Mouse (Mus musculus): Measurements from ENCODE around the gene Rab28.

Gene Rab28

DNA sequence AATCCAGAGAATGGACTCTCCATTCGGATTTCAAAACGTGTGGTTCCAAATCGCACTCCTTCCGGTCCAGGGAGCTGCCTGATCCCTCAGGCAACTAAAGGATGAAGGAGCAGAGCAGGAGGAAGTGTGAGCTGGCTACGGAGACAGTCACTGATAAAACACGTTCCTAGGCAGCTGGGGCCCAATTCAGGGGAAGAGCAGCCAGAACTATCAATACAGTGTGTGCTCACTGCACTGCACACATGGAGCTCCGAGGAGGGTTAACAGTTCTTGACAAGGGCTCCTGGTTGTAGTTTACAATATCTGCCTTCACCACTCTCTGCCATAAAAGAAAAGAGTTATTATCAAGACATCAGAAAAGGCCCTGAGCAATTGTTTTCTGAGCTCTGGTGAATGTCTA, 82.4 kb downstream of the Rab28 start:
- DNase-seq = no peak

DNA sequence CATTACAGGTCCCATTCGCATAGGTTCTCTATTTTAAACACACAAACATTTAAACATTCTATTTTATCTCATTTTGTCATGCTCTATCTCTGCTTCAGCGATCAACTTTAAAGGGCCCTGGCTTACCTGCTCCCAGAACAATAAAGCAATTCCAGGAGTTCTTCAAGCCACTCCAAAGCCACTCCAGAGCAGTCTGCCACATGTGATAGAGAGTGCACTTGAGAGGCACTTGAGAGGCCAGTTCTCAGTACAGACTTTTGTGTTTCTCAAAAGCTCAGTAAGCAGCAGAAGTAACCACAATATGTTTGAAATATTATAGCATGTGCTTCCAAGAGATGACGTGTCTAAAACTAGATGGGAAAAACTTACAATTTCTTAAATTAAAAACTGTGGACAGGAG, 86.2 kb downstream of the Rab28 start:
- DNase-seq = no peak

DNA sequence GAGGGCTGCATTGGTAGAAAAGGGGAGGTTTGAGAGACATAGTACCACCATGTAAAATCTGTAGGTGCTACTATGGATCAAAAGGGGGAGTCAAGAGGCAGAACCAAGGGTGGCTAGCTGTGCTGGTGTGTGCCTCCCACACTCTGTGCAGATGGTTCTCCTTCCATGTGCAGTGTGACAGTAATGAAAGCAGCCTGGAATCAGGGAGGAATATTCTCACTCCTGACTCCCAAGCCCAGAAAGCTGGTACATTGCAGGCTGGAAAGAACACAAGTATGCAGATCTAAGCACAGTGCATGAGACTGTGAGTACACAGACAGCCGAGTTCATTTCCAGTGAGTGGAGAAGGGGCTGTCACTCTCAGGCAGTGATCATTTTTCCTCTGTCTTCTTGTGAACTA, 89.0 kb downstream of the Rab28 start:
- DNase-seq = peak; percentile 25

DNA sequence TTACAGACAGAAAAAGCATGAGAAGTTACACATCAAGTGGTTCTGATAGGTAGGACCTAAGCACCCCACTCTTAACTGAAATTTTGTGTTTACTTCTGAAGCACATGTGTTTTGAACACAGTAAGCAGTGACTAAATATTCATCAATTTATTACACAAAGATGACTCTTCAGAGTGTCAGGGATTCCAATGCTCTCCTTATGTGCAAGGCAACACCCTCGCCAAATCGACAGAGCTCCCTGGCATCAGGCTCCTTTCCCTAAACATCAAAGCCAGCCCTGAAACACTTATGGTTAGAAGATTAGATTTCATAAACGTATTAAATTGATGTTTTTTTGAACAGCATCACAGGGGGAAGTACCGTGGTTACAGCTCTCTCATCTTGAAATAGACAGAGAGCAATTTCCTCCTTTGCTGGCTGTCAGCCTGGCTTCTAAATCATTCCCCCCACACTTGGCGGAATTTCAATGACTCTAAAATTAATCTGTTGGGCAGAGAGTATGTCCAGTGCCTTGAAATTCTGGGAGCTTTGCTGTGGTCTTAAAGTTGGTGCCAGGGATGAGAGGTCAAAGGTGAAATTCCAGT, 97.4 kb downstream of the Rab28 start:
- peak; percentile 24 for DNase-seq

DNA sequence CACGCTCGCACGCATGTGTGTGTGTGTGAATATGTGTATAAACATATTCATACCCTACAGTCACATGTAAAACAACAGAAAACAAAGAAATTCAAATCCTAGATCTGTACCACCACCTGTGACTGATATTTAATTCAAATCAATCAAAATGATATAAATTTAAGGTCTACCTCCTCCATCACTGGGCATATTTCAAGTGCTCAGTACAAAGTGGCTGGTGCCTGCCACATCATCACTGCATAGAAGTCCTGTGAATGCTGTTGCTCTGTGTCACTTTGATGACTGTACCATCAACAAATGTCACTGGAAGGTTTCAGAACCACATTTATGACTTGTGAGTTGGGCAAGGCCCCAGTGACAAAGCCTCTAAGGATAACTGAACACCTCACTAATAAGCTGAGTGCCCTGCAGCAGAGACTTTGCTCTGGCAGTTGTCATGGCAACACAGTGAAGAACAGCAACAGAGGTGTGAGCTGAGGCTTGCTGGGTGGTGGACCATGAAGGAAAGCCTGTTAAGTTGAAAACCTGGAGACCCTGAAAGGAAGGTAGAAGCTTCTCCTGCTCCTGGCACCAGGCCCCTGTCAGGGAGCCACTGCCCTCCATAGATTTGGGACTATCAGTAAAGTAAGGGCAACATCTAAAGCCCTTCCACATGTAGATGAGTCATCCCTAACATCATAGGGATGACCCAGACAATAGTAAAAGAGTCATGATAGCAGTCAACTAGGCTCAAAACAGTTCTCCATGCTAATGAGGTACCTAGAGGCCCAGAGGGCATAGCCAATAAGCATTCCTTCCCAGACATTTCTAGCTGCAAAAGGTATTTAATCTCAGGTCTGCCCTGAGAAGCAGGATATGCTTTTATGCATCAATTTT, 111.5 kb downstream of the Rab28 start:
- peak; percentile 30 for DNase-seq

DNA sequence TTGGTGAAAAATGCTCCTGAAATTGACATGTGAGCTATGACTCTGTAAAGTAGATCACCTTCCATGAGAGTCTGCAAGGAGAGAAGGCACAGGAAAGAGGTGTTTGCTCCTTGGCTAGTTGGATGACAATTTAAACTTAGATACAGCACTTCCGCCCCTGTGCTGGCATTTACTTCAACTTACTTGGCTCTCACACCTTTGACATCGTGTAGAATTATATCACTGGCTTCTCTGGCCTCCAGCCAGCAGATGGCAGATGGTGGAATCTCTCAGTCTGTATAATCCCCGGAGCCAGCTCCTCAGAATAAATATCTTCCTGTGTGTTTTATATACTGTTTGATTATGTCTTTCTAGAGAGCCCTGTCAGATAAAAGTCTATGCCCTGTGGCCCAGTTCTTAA, 112.8 kb downstream of the Rab28 start:
- DNase-seq = peak; percentile 41

DNA sequence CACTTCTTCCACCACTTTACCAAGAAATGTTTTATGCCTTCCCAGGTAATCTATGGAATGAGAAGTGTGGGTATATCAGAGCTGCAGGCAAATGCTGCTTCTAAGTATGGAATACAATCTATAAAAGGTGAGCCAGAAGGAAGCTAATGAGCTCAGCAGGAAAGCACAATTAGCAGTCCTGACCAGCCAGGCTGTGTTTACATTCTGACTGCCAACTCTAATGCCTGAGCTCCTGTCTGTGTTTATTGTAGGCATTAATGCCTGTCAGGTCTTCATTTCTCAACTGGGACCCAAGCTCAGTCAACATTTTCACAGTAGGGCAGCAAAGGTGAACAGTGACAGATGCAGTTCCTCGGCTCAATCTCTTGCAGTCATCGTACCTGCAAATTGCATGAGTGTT, 129.9 kb downstream of the Rab28 start:
- no peak for DNase-seq

All from right cerebral cortex, adult 18-20 months (tissue).